Mouse (Mus musculus) heart, adult 2 months (tissue): ENCODE measurements around the gene Tcf7l2.

Experiments
- CTCF ChIP-seq: fragments of 200-600 bp; IDR thresholded peaks from 2 replicates; pipeline ENCODE4 v1.8.1; 2022; ENCODE audit warnings: antibody characterized with exemption, mild to moderate bottlenecking, moderate library complexity
- POLR2A ChIP-seq: fragments of 200-500 bp; IDR thresholded peaks from 2 replicates; pipeline ENCODE4 v1.6.1; 2011; ENCODE audit warnings: mild to moderate bottlenecking, low read depth, low read length, control low read depth; ENCODE audit not compliant: insufficient read depth

DNA sequence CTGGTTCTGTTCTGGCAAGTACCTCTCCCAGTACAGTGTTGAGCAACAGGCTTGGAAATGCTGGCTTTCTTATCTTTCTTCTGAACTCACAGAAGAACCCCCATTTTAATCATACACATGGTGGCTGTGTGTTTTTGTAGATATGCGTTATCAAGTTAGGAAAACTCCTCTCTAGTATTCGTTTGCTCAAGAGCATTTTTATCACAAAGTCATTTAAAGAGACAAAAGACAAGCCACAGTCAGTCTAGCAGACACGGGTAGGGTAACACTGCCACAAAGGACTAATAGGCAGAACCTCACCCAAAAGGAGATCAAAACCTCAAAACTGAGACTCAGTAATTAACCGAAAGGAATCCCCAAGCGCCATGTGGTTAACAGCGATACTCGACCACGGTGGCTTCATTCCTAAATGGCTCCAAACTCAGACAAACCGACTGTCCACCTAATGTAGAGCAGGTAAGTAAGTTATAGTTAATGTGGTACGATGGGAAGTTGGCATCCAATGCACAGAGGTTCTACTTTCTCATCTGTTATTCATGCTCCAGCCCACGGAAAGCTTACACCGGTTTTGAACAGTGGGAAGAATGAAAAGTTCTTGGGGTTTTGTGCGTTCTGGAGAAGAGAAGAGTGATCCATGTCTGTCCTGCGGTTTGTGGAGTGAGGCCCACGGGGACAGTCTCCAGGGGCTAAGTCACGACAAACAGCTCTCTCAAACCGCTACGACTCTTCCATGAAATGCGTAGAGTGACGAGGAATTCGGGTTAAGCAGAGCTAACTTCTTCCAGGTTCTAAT, 196.8 kb downstream of the Tcf7l2 start:
- TF ChIP-seq CTCF (no peak), POLR2A (no peak)
